ENCODE assay signal across 20 mouse cellular contexts in genomic region chr6:27806741-27807140, GRCm38 (mm10).
A peak's percentile ranks its signal among the peaks of the same experiment; 100 is the strongest.
DNase-seq lines count a peak whose midpoint lies in the region; ATAC-seq and TF ChIP-seq lines count a peak whose summit lies in the region.
"Had no signal": no experiment of that assay in that cellular context is flagged by ENCODE, and none has a peak within 500 bp of the region (broad histone marks: within the 10 kb centered on the region; RNA-seq: fewer than 3 reads in every experiment).

No protein-coding gene starts in this region.

- no peak overlapping the region for H3K27ac ChIP-seq in intestine, embryonic 15.5 days
- H3K27ac ChIP-seq in intestine, embryonic 16.5 days (ENCODE audit: low read length): no peak overlapping the region
- H3K27ac ChIP-seq in intestine, postnatal 0 days (ENCODE audit: low read depth, low read length): no peak overlapping the region

- H3K4me1 ChIP-seq in intestine, embryonic 15.5 days (replicated peaks): no peaks in the 10 kb centered on the region
- H3K4me1 ChIP-seq in intestine, embryonic 16.5 days (ENCODE audit: control insufficient read depth, insufficient read depth, low read length): no peaks in the 10 kb centered on the region
- H3K4me1 ChIP-seq in intestine, postnatal 0 days (replicated peaks; ENCODE audit: control insufficient read depth, insufficient read depth, low read length): no peaks in the 10 kb centered on the region

- H3K4me2 ChIP-seq in intestine, embryonic 15.5 days (replicated peaks): no peak overlapping the region
- no peak overlapping the region for H3K4me2 ChIP-seq in intestine, embryonic 16.5 days (ENCODE audit: low read depth, low read length)
- no peak overlapping the region for H3K4me2 ChIP-seq in intestine, postnatal 0 days (replicated peaks; ENCODE audit: low read depth)

- no peaks in the 10 kb centered on the region for H3K9me3 ChIP-seq in intestine, embryonic 15.5 days
- no peaks in the 10 kb centered on the region for H3K9me3 ChIP-seq in intestine, embryonic 16.5 days (ENCODE audit: control insufficient read depth, low read length)
- no peaks in the 10 kb centered on the region for H3K9me3 ChIP-seq in intestine, postnatal 0 days (ENCODE audit: control insufficient read depth)
- H3K9me3 ChIP-seq: G1E had no signal

- no peak overlapping the region for H3K4me3 ChIP-seq in intestine, embryonic 15.5 days (replicated peaks)
- H3K4me3 ChIP-seq in intestine, embryonic 16.5 days (ENCODE audit: low read length): no peak overlapping the region
- H3K4me3 ChIP-seq in intestine, postnatal 0 days (ENCODE audit: low read depth, low read length): no peak overlapping the region

- TF ChIP-seq CTCF in intestine, postnatal 0 days (IDR thresholded peaks at IDR 0.05; ENCODE audit: low read depth): no peak

- H3K36me3 ChIP-seq in intestine, embryonic 15.5 days: no peaks in the 10 kb centered on the region
- H3K36me3 ChIP-seq in intestine, embryonic 16.5 days (ENCODE audit: control insufficient read depth, insufficient read depth, low read length): no peaks in the 10 kb centered on the region
- H3K36me3 ChIP-seq in intestine, postnatal 0 days (ENCODE audit: control insufficient read depth, insufficient read depth): no peaks in the 10 kb centered on the region
- H3K36me3 ChIP-seq: G1E had no signal

- no peaks in the 10 kb centered on the region for H3K27me3 ChIP-seq in intestine, embryonic 15.5 days (replicated peaks)
- no peaks in the 10 kb centered on the region for H3K27me3 ChIP-seq in intestine, embryonic 16.5 days (replicated peaks; ENCODE audit: control insufficient read depth, insufficient read depth, low read length)
- no peaks in the 10 kb centered on the region for H3K27me3 ChIP-seq in intestine, postnatal 0 days (replicated peaks; ENCODE audit: control insufficient read depth, insufficient read depth, low read length)
- H3K27me3 ChIP-seq: CH12.LX had no signal

- DNase-seq in cerebellum, postnatal 14 days: no peak
- no peak for DNase-seq in kidney, adult 8-10 months
- DNase-seq in frontal cortex, postnatal 36 days (ENCODE audit: low spot score in 2 of 2): no peak
- DNase-seq: adrenal gland, adult 2 months; adrenal gland, adult 8-10 months; adrenal gland, postnatal 10 days; adrenal gland, postnatal 14 days; adrenal gland, postnatal 25 days; adrenal gland, postnatal 36 days; B cell, adult 2 months; cerebellum, adult 11 months; cerebellum, adult 18-20 months had no signal

- peak; percentile 70 for ATAC-seq in intestine, embryonic 15.5 days
- ATAC-seq in intestine, embryonic 16.5 days: peak; percentile 87
- ATAC-seq in intestine, postnatal 0 days: peak; percentile 92
- ATAC-seq: activated CD4-positive, CD25-positive, alpha-beta regulatory T cell, adult 4 months; CD4-positive, CD25-positive, alpha-beta regulatory T cell, adult 4 months; Patski had no signal

- no peak overlapping the region for H3K9ac ChIP-seq in intestine, embryonic 15.5 days
- H3K9ac ChIP-seq in intestine, embryonic 16.5 days (ENCODE audit: low read depth, low read length): no peak overlapping the region
- H3K9ac ChIP-seq in intestine, postnatal 0 days (ENCODE audit: low read depth, low read length): no peak overlapping the region
